Mouse (Mus musculus) CH12.LX (cell line): Measurements from ENCODE around the gene Prim2. TPM values are rescaled to one million over a fixed set of nuclear protein-coding genes. Genes with fewer than 3 reads are reported as not detected.

Experiments used
- DNase-seq: peaks from one replicate; pipeline ENCODE4 v3.0.0-alpha.2; 2013; ENCODE audit errors: extremely low read depth
- H3K27ac ChIP-seq: 2 replicates; pipeline ENCODE4 v1.5.1; 2012; ENCODE audit warnings: low read depth, mild to moderate bottlenecking, control low read depth, moderate library complexity; ENCODE audit not compliant: insufficient read depth
- H3K27me3 ChIP-seq: replicated peaks from 2 replicates; pipeline ENCODE3; 2012; ENCODE audit warnings: inconsistent platforms
- H3K36me3 ChIP-seq, 2 experiments: replicated peaks in 1 of 2; 2 replicates each; pipeline versions ENCODE3 to v1.6.1; 2012; ENCODE audit warnings: inconsistent platforms in 1 of 2, low read length in 1 of 2, mild to moderate bottlenecking in 1 of 2, mixed read lengths in 1 of 2, moderate library complexity in 1 of 2; ENCODE audit not compliant: control insufficient read depth in 1 of 2, insufficient read depth in 1 of 2
- H3K4me1 ChIP-seq, 2 experiments: 2 replicates each; pipeline ENCODE4 v1.6.1; 2012; ENCODE audit warnings: inconsistent platforms in 1 of 2, moderate library complexity in 1 of 2; ENCODE audit not compliant: insufficient read depth in 2 of 2, control insufficient read depth in 1 of 2
- H3K4me2 ChIP-seq: 2 replicates; pipeline ENCODE4 v1.6.1; 2012; ENCODE audit warnings: low read depth, mild to moderate bottlenecking, control low read depth; ENCODE audit not compliant: poor library complexity, insufficient read depth, severe bottlenecking
- H3K4me3 ChIP-seq, 3 experiments: fragments of 150-350 bp in 1 of 3; sonication (generic) in 1 of 3; replicated peaks in 1 of 3; 2 replicates each; pipeline versions ENCODE3 to v1.5.1; 2011 to 2012; ENCODE audit warnings: low read depth in 2 of 3, low read length in 2 of 3, mild to moderate bottlenecking in 2 of 3, moderate library complexity in 2 of 3, control low read depth in 1 of 3, improper control_type of control experiment in 1 of 3, inconsistent platforms in 1 of 3, mixed read lengths in 1 of 3; ENCODE audit not compliant: poor library complexity in 1 of 3
- H3K79me2 ChIP-seq: replicated peaks from 2 replicates; pipeline ENCODE4 v1.6.1; 2012; ENCODE audit warnings: mild to moderate bottlenecking, moderate library complexity; ENCODE audit not compliant: control insufficient read depth, poor library complexity, insufficient read depth, severe bottlenecking; ENCODE audit errors: extremely low read depth
- H3K9ac ChIP-seq: 2 replicates; pipeline ENCODE4 v1.6.1; 2012; ENCODE audit warnings: low read depth, mild to moderate bottlenecking, control low read depth, moderate library complexity; ENCODE audit not compliant: insufficient read depth
- H3K9me3 ChIP-seq: replicated peaks from 2 replicates; pipeline ENCODE3; 2012; ENCODE audit warnings: low read length, inconsistent platforms, mixed read lengths
- BHLHE40 ChIP-seq: IDR thresholded peaks from 2 replicates; pipeline ENCODE4 v1.6.1; 2011; ENCODE audit warnings: mild to moderate bottlenecking, low read depth, low read length, improper control_type of control experiment
- CHD1 ChIP-seq: IDR thresholded peaks from 2 replicates; pipeline ENCODE4 v1.6.1; 2012; ENCODE audit warnings: low read depth, low read length, improper control_type of control experiment, inconsistent platforms
- CHD2 ChIP-seq: IDR thresholded peaks from 2 replicates; pipeline ENCODE4 v1.6.1; 2011; ENCODE audit warnings: low read length, improper control_type of control experiment
- CTCF ChIP-seq, 2 experiments: IDR thresholded peaks in 1 of 2; conservative IDR thresholded peaks in 1 of 2; 2 replicates each; pipeline ENCODE4 v1.5.1; 2011 to 2012; ENCODE audit warnings: low read depth in 2 of 2, low read length in 2 of 2, improper control_type of control experiment in 1 of 2, inconsistent platforms in 1 of 2, mild to moderate bottlenecking in 1 of 2, moderate library complexity in 1 of 2
- E2F4 ChIP-seq: IDR thresholded peaks from 2 replicates; pipeline ENCODE4 v1.6.1; 2011; ENCODE audit warnings: low read depth, low read length, improper control_type of control experiment; ENCODE audit not compliant: insufficient replicate concordance
- ELF1 ChIP-seq: IDR thresholded peaks from 2 replicates; pipeline ENCODE4 v1.6.1; 2014; ENCODE audit warnings: low read depth, mild to moderate bottlenecking, inconsistent platforms, low read length, improper control_type of control experiment
- ETS1 ChIP-seq: conservative IDR thresholded peaks from 2 replicates; pipeline ENCODE4 v1.6.1; 2012; ENCODE audit warnings: low read depth, mild to moderate bottlenecking, inconsistent platforms, low read length, improper control_type of control experiment, moderate library complexity
- GABPA ChIP-seq: IDR thresholded peaks from 2 replicates; pipeline ENCODE4 v1.6.1; 2012; ENCODE audit warnings: low read depth, low read length, improper control_type of control experiment, inconsistent platforms; ENCODE audit not compliant: insufficient replicate concordance
- HCFC1 ChIP-seq: IDR thresholded peaks from 2 replicates; pipeline ENCODE4 v1.6.1; 2012; ENCODE audit warnings: low read depth, mild to moderate bottlenecking, inconsistent platforms, low read length, improper control_type of control experiment
- IRF4 ChIP-seq: IDR thresholded peaks from 2 replicates; pipeline ENCODE4 v1.6.1; 2014; ENCODE audit warnings: low read depth, mild to moderate bottlenecking, inconsistent platforms, low read length, improper control_type of control experiment
- JUND ChIP-seq: conservative IDR thresholded peaks from 2 replicates; pipeline ENCODE4 v1.6.1; 2011; ENCODE audit warnings: low read depth, low read length, improper control_type of control experiment
- MAZ ChIP-seq: IDR thresholded peaks from 2 replicates; pipeline ENCODE4 v1.6.1; 2012; ENCODE audit warnings: low read depth, mild to moderate bottlenecking, inconsistent platforms, low read length, improper control_type of control experiment, moderate library complexity
- MEF2A ChIP-seq: IDR thresholded peaks from 2 replicates; pipeline ENCODE4 v1.6.1; 2014; ENCODE audit warnings: low read depth, mild to moderate bottlenecking, inconsistent platforms, low read length, improper control_type of control experiment, borderline replicate concordance
- MXI1 ChIP-seq: IDR thresholded peaks from 2 replicates; pipeline ENCODE4 v1.6.1; 2011; ENCODE audit warnings: mild to moderate bottlenecking, low read depth, low read length, improper control_type of control experiment
- MYC ChIP-seq: IDR thresholded peaks from 2 replicates; pipeline ENCODE4 v1.6.1; 2011; ENCODE audit warnings: low read depth, mild to moderate bottlenecking, improper control_type of control experiment, low read length
- NELFE ChIP-seq: IDR thresholded peaks from 2 replicates; pipeline ENCODE4 v1.6.1; 2011; ENCODE audit warnings: low read depth, low read length, improper control_type of control experiment
- PAX5 ChIP-seq: IDR thresholded peaks from 2 replicates; pipeline ENCODE4 v1.6.1; 2012; ENCODE audit warnings: low read length, inconsistent platforms, mixed read lengths
- POLR2A ChIP-seq: IDR thresholded peaks from 2 replicates; pipeline ENCODE4 v1.6.1; 2011; ENCODE audit warnings: low read depth, mild to moderate bottlenecking, improper control_type of control experiment, low read length
- POLR2AphosphoS2 ChIP-seq: IDR thresholded peaks from 2 replicates; pipeline ENCODE4 v1.6.1; 2011; ENCODE audit warnings: low read depth, low read length, improper control_type of control experiment
- RAD21 ChIP-seq: IDR thresholded peaks from 2 replicates; pipeline ENCODE4 v1.6.1; 2011; ENCODE audit warnings: low read depth, mild to moderate bottlenecking, low read length, improper control_type of control experiment, moderate library complexity
- RCOR1 ChIP-seq: conservative IDR thresholded peaks from 2 replicates; pipeline ENCODE4 v1.6.1; 2012; ENCODE audit warnings: low read depth, mild to moderate bottlenecking, inconsistent platforms, low read length, improper control_type of control experiment
- SIN3A ChIP-seq: IDR thresholded peaks from 2 replicates; pipeline ENCODE4 v1.6.1; 2012; ENCODE audit warnings: low read length, improper control_type of control experiment, inconsistent platforms
- SMC3 ChIP-seq: IDR thresholded peaks from 2 replicates; pipeline ENCODE4 v1.6.1; 2011; ENCODE audit warnings: low read depth, low read length, improper control_type of control experiment
- ZC3H11A ChIP-seq: IDR thresholded peaks from 2 replicates; pipeline ENCODE4 v1.6.1; 2012; ENCODE audit warnings: low read depth, mild to moderate bottlenecking, inconsistent platforms, low read length, improper control_type of control experiment
- ZKSCAN1 ChIP-seq: IDR thresholded peaks from 2 replicates; pipeline ENCODE4 v1.6.1; 2012; ENCODE audit warnings: low read depth, inconsistent platforms, low read length, improper control_type of control experiment, borderline replicate concordance
- ZNF384 ChIP-seq: IDR thresholded peaks from 2 replicates; pipeline ENCODE4 v1.6.1; 2012; ENCODE audit warnings: low read depth, low read length, improper control_type of control experiment, inconsistent platforms
- dilution Hi-C: fragments of 300-500 bp; cut with MboI; formaldehyde crosslinking; loops from 2 replicates; pipeline ENCODE4 v1.14.3; 2020; ENCODE audit warnings: low sequenced_read_pairs; ENCODE audit not compliant: extremely low pct_unique_long_range_greater_than_20kb, extremely low pct_ligation_motif_present
- in situ Hi-C: fragments of 300-500 bp; cut with MboI; formaldehyde crosslinking; loops from 3 replicates; pipeline ENCODE4 v1.14.3; 2019; ENCODE audit warnings: low sequenced_read_pairs, low pct_ligation_motif_present, low pct_unique_long_range_greater_than_20kb, mixed read lengths
- polyA plus RNA-seq: library from polyadenylated mRNA; unstranded; fragments of >175 nt; gene quantifications from 2 replicates; pipeline ENCODE4 v1.2.1, GENCODE M21; 2012; ENCODE audit warnings: low read depth; ENCODE audit not compliant: insufficient read length
- total RNA-seq, 2 experiments: library from RNA; depleted of rRNA; stranded (reverse); fragments of 300-350 nt in 1 of 2; fragments of >200 nt in 1 of 2; gene quantifications; 2 replicates each; pipeline ENCODE4 v1.2.3; 2012 to 2014

Prim2 gene
- total and polyA plus RNA-seq, 3 experiments = 41.3 to 72.6 (median 51.7) TPM

DNA sequence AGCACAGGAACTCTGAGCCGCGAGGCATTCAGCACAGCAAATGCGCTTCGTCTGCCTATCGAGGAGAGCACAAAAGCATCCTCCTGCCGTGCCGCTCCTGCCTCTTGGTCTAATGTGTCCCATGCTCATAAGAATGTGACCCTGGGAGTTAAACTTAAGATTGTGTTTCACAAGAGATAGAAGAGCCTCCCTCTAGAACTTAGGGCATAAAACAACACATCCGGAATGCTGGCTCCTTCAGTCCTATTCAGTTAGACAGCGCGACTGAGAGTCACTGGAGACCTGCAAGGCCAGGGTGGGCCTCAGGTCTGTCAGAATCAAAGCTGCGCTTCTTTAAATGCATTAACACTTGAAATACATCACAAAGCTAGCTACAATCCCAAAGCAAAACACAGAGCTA, 18.7 kb downstream of the Prim2 start:
- H3K4me2 ChIP-seq = no peak overlapping the region
- H3K9me3 ChIP-seq = no peaks in the 10 kb centered on the region
- H3K9ac ChIP-seq = no peak overlapping the region
- H3K27me3 ChIP-seq = no peaks in the 10 kb centered on the region
- peaks cover 35 to 58% of the 10 kb centered on the region in 2 experiments for H3K36me3 ChIP-seq
- dilution Hi-C loops (no loop called here), in situ Hi-C loops (no loop called here)
- H3K4me1 ChIP-seq = no peaks in the 10 kb centered on the region
- H3K27ac ChIP-seq = no peak overlapping the region
- TF ChIP-seq MXI1 (no peak), RCOR1 (no peak), ZC3H11A (no peak), SMC3 (no peak), MEF2A (no peak), ETS1 (no peak), GABPA (no peak), CTCF (conservative IDR thresholded peaks at IDR 0.05 in 1 of 2, IDR thresholded peaks at IDR 0.05 in 1 of 2; ENCODE audit: low read depth in 2 of 2, low read length in 2 of 2) (no peak), PAX5 (no peak), IRF4 (no peak)
- DNase-seq = no peak
- H3K79me2 ChIP-seq = no peaks in the 10 kb centered on the region
- H3K4me3 ChIP-seq = no peak overlapping the region

DNA sequence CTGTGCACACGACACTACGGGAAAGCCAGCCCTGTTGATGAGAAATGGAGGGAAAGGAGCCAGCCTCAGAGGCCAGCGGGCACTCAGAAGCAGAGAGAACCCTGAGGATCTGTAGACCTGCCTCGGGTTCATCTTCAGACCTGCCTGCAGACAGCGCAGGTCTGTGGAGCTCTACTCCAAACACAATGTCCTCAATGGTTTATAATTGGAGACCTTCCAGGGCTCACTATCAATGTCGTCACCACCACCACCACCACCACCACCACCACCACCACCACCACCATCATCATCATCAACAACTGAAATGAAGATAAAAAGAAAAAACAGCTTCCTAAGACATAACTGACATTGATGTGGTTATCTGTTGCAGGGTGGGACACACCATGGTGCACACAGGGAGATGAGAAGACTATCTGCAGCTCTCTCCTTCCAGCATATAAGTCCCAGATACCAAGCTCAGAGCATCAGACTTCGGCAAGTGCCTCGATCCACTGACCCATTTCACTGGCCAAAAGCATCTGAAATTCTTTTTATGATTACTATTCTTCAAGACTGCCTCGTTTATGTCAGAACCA, 20.0 kb downstream of the Prim2 start:
- Histone ChIP-seq H3K79me2 (no peaks in the 10 kb centered on the region), H3K27me3 (no peaks in the 10 kb centered on the region), H3K9ac (no peak overlapping the region), H3K4me2 (no peak overlapping the region), H3K4me3 (no peak overlapping the region), H3K27ac (no peak overlapping the region), H3K36me3 (peaks cover 35 to 63% of the 10 kb centered on the region in 2 experiments), H3K4me1 (no peaks in the 10 kb centered on the region), H3K9me3 (no peaks in the 10 kb centered on the region)
- dilution Hi-C loops (no loop called here), in situ Hi-C loops (no loop called here)
- DNase-seq = no peak
- no peak for TF ChIP-seq E2F4
- TF ChIP-seq ZC3H11A = no peak
- no peak for TF ChIP-seq CHD1
- no peak for TF ChIP-seq CHD2
- no peak for TF ChIP-seq SMC3
- TF ChIP-seq, all 38 proteins: peak for 0

DNA sequence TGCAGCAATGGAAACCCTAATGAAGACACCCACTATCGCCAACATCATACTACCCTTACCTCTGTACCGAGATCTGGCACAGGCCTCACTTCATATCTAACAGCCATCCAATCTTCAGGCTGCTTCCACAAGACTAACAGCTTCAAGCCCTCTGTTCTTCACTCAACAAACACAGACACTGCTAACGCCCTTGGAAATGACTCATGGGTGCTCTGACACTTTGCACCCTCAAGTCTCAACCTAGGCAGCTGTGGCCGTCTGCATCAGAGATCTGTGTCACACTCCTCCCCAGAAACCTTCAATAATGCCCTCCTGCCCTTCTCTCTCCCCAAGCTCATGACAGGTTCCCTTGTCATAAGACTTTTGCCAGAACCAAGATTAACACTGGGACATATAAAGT, 20.6 kb downstream of the Prim2 start:
- in situ Hi-C loops = no loop called here
- Histone ChIP-seq H3K9me3 (no peaks in the 10 kb centered on the region), H3K27ac (no peak overlapping the region), H3K36me3 (peaks cover 41 to 69% of the 10 kb centered on the region in 2 experiments), H3K27me3 (no peaks in the 10 kb centered on the region), H3K79me2 (no peaks in the 10 kb centered on the region), H3K4me3 (no peak overlapping the region), H3K4me1 (no peaks in the 10 kb centered on the region), H3K9ac (no peak overlapping the region), H3K4me2 (no peak overlapping the region)
- DNase-seq = no peak
- dilution Hi-C loops = no loop called here
- TF ChIP-seq ZC3H11A (no peak), SIN3A (no peak), RCOR1 (no peak), BHLHE40 (no peak), MXI1 (no peak), RAD21 (no peak), MYC (no peak), MAZ (no peak), POLR2AphosphoS2 (no peak), POLR2A (no peak), ELF1 (no peak), IRF4 (no peak), NELFE (no peak), ZNF384 (no peak), MEF2A (no peak), HCFC1 (no peak), JUND (no peak), PAX5 (no peak), ZKSCAN1 (no peak)
